Mouse (Mus musculus) erythroblast, embryonic 14.5 days (primary cell): Measurements from ENCODE around the gene Pgpep1. TPM values are rescaled to one million over a fixed set of nuclear protein-coding genes. Genes with fewer than 3 reads are reported as not detected.

Source experiments
- H3K27me3 ChIP-seq: 2 replicates; pipeline ENCODE4 v1.6.1; 2012; ENCODE audit warnings: inconsistent platforms; ENCODE audit not compliant: control insufficient read depth
- H3K36me3 ChIP-seq: 2 replicates; pipeline ENCODE4 v1.6.1; 2012; ENCODE audit warnings: mild to moderate bottlenecking, inconsistent platforms; ENCODE audit not compliant: control insufficient read depth
- H3K4me1 ChIP-seq: 2 replicates; pipeline ENCODE4 v1.6.1; 2012; ENCODE audit warnings: inconsistent platforms; ENCODE audit not compliant: control insufficient read depth
- H3K4me3 ChIP-seq: replicated peaks from 2 replicates; pipeline ENCODE3; 2012; ENCODE audit warnings: moderate library complexity, mild to moderate bottlenecking, inconsistent platforms
- H3K9me3 ChIP-seq: 2 replicates; pipeline ENCODE4 v1.6.1; 2012; ENCODE audit warnings: low read length, inconsistent platforms, mixed read lengths; ENCODE audit not compliant: control insufficient read depth
- GATA1 ChIP-seq: IDR thresholded peaks from 2 replicates; pipeline ENCODE4 v1.6.1; 2012; ENCODE audit warnings: low read length, inconsistent platforms, mixed read lengths
- TAL1 ChIP-seq: IDR thresholded peaks from 3 replicates; pipeline ENCODE4 v1.6.1; 2012; ENCODE audit warnings: low read length, inconsistent platforms, mixed read lengths
- polyA plus RNA-seq: library from polyadenylated mRNA; stranded (reverse); fragments of >175 nt; gene quantifications from 2 replicates; pipeline ENCODE4 v1.2.3, GENCODE M21; 2012

Pgpep1 gene
- polyA plus RNA-seq, 1 experiment = 0.29 TPM

DNA sequence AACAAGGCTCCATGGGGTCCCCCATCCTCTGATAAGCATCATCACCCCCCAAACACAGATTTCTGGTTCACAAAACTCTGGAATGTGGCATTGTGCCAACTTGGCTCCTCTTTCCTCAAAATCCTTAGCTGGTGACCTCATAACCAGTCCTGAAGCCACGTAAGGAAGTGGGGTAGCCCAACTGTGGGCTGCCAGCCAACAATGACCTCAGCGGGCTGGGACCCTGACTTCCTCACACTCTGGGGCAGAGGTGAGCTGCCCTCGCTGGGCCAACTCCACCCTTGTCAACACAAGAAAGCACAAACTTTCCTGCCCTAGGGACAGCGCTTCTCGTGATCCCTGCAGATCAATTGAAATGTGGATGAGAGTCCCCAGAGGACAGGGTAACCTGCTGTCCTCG is 26.1 kb downstream of the Pgpep1 start:
- no peaks in the 10 kb centered on the region for H3K9me3 ChIP-seq
- H3K27me3 ChIP-seq = peaks cover 20% of the 10 kb centered on the region
- TF ChIP-seq TAL1 (no peak), GATA1 (no peak)
- H3K4me1 ChIP-seq = peaks cover 44% of the 10 kb centered on the region
- H3K36me3 ChIP-seq = no peaks in the 10 kb centered on the region; the same call in 1 of the 2 replicates
- H3K4me3 ChIP-seq = no peak overlapping the region

- Histone ChIP-seq H3K4me1 (peaks cover 46% of the 10 kb centered on the region), H3K9me3 (no peaks in the 10 kb centered on the region), H3K27me3 (peaks cover 20% of the 10 kb centered on the region), H3K36me3 (no peaks in the 10 kb centered on the region; the same call in 1 of the 2 replicates), H3K4me3 (peak within 1 kb of the TSS; percentile 72)
- TF ChIP-seq TAL1 = no peak
- TF ChIP-seq GATA1 = no peak
These were observed 27.8 kb downstream of the Pgpep1 start, which contains the start of gene Gdf15 for GRCm38 (mm10) chr8:70632346-70632892. Gene Gdf15 (minus strand): TSS chr8:70632456.

DNA sequence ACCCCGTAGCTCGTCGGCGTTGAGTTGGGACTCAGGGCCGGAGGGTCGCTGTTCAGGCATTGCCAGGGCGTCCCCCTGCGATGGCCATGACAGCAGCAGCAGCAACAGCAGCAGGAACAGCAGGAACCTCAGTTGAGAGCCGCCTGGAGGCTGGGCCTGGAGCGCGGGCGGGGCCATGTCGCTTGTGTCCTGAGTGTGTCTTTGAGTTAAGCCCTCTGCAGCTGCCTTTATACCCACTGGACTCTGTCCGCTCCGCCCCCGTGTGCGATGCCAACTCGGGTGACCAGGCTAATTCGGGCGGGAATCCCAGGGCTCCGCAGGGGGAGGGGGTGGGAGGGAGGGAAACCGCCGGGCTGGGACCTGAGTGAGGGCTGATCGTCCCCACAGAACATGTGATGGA is 28.8 kb downstream of the Pgpep1 start:
- H3K36me3 ChIP-seq = no peaks in the 10 kb centered on the region; the same call in 1 of the 2 replicates
- H3K9me3 ChIP-seq = no peaks in the 10 kb centered on the region
- TF ChIP-seq TAL1 (no peak), GATA1 (no peak)
- peaks cover 20% of the 10 kb centered on the region for H3K27me3 ChIP-seq
- H3K4me3 ChIP-seq = peak overlapping the region; percentile 72
- H3K4me1 ChIP-seq = peaks cover 45% of the 10 kb centered on the region

- Histone ChIP-seq H3K36me3 (no peaks in the 10 kb centered on the region; the same call in 1 of the 2 replicates), H3K4me1 (peaks cover 44% of the 10 kb centered on the region), H3K4me3 (peak overlapping the region; percentile 72), H3K27me3 (peaks cover 20% of the 10 kb centered on the region), H3K9me3 (no peaks in the 10 kb centered on the region)
- TF ChIP-seq TAL1 = no peak
- no peak for TF ChIP-seq GATA1
These were observed 29.4 kb downstream of the Pgpep1 start for GRCm38 (mm10) chr8:70630532-70631381.

DNA sequence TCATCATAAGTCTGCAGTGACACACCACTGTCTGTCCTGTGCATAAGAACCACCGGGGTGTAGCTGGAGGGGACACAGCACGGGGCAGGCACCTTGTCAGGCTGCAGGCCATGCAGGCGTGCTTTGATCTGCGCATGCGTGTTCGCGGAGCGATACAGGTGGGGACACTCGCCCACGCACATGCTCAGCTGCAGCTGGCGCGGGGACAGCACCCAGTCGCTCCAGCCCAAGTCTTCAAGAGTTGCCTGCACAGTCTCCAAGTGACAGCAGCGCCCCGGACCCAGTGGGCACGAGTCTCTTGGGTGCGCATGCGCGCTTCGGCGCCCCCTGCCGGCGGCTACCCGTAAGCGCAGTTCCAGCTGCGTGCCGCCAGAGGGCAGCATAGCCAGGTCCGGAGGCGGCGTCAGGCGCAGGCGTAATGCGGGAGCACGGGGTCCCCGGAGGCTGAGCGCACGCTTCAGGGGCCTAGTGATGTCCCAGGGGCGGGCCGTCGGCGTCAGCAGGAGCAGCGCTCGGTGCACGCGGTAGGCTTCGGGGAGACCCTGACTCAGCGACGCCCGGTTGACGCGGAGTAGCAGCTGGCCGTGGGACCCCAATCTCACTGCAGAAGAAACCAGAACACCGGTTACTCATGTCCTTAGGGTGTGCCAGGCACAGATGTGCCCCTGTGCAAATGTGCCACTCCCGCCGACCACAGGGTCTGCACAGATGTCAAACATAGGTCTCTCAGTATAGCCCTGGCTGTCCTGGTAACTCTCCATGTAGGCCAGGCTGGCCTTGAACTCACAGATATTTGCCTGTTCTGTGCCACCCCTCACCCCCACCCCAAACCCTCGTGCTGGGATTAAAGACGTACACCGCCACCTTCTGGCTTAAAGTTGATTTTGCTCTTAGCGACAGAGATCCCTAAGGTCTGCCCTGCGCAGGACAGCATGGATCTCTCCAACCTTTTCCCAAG is 30.3 kb downstream of the Pgpep1 start:
- TF ChIP-seq TAL1 (no peak), GATA1 (no peak)
- H3K27me3 ChIP-seq = peaks cover 20% of the 10 kb centered on the region
- peak overlapping the region; percentile 72 for H3K4me3 ChIP-seq
- H3K9me3 ChIP-seq = peaks cover under 1% of the 10 kb centered on the region
- H3K4me1 ChIP-seq = peaks cover 39% of the 10 kb centered on the region
- H3K36me3 ChIP-seq = no peaks in the 10 kb centered on the region; the same call in 1 of the 2 replicates

DNA sequence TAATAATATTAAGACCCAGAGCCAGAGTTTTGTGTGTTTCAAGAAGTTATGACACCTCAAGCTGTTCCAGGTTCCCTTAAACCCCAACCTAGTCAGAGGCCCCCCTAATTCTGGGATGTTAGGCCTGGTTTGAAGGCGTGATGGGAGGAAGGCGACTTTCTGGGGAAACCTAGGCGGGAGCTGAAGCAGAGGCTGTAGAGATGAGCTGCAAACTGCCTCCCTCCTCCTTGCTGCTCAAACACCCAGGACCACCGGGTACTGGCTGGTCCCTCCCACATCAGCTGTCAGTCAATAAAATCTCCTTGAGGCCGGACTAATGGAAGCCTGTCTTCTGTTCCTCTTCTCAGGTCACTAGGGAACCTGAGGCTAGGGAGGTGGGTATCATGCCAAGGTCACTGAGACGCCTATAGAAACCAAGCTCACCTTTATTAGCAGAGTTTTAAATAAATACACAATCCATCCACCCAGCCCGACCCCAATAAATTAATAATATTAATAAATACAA is 31.1 kb downstream of the Pgpep1 start:
- TF ChIP-seq TAL1 (no peak), GATA1 (no peak)
- Histone ChIP-seq H3K9me3 (peaks cover 3% of the 10 kb centered on the region), H3K4me3 (peak overlapping the region; percentile 72), H3K36me3 (no peaks in the 10 kb centered on the region; the same call in 1 of the 2 replicates), H3K4me1 (peaks cover 47% of the 10 kb centered on the region), H3K27me3 (peaks cover 20% of the 10 kb centered on the region)

- TF ChIP-seq GATA1 = no peak
- no peak for TF ChIP-seq TAL1
- H3K27me3 ChIP-seq = peaks cover 18% of the 10 kb centered on the region
- H3K36me3 ChIP-seq = no peaks in the 10 kb centered on the region; the same call in 1 of the 2 replicates
- peaks cover 67% of the 10 kb centered on the region for H3K4me1 ChIP-seq
- H3K9me3 ChIP-seq = peaks cover 3% of the 10 kb centered on the region
- no peak overlapping the region for H3K4me3 ChIP-seq
These were observed 33.1 kb downstream of the Pgpep1 start for GRCm38 (mm10) chr8:70627041-70627440.

GRCm38 (mm10) chr8:70625104-70625503 is 35.1 kb downstream of the Pgpep1 start:
- peaks cover 3% of the 10 kb centered on the region for H3K9me3 ChIP-seq
- H3K27me3 ChIP-seq = peaks cover under 1% of the 10 kb centered on the region; the same call in 1 of the 2 replicates
- no peak for TF ChIP-seq TAL1
- TF ChIP-seq GATA1 = no peak
- no peak overlapping the region for H3K4me3 ChIP-seq
- no peaks in the 10 kb centered on the region; the same call in 1 of the 2 replicates for H3K36me3 ChIP-seq
- H3K4me1 ChIP-seq = peaks cover 71% of the 10 kb centered on the region
